Mouse (Mus musculus) cerebellum, postnatal 10 days (tissue): ENCODE data around the gene Cdkal1.

Experiments used
- DNase-seq, 2 experiments: peaks; one replicate each; pipeline ENCODE4 v3.0.0; 2021; ENCODE audit warnings: mixed read lengths in 2 of 2

Gene Cdkal1

GRCm38 (mm10) chr13:29395694-29396093, 459.8 kb downstream of the Cdkal1 start:
- no peak for DNase-seq

GRCm38 (mm10) chr13:29390025-29390424, 465.4 kb downstream of the Cdkal1 start:
- no peak for DNase-seq

GRCm38 (mm10) chr13:29388918-29389317, 466.6 kb downstream of the Cdkal1 start:
- DNase-seq: peak in 1 of 2 experiments; percentile 27

DNA sequence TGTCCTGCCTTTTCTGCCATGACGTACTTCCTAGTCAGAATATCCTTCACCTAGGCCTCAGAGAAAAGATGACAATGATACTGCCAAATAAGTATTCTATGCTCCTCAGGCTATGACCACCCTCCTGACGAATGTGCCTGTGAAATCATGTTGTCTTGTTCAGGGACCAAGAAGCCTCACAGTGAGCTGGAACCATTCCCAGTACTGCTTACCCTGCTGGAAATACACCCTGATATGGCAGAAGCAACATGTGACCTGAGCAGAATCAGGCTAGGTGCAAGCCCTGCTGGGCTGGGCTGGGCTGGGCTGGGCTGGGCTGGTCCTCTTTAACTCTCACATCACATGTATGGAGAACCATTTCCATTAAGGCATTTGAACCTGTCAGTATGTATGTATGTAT, 477.9 kb downstream of the Cdkal1 start:
- DNase-seq: peak; percentile 28 to 42

DNA sequence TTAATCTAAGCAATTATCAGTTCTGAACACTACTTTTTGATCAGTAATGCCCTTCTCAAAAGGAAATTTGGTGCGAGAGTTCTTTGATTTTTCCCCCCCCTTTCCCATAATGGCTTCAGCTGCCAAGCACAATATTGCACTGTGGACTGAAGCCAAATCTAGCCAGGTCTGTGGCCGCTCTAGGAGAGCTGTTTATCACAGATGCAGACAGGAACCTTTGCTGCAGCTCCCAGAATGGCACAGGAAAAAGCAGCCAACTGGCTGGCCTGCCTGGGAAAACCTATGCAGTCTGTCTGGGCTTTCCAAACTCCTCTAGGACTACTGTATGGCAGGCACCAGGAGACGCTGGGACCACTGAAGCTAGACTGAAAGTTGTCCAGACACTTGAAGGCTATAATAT, 483.6 kb downstream of the Cdkal1 start:
- peak; percentile 75 for DNase-seq

DNA sequence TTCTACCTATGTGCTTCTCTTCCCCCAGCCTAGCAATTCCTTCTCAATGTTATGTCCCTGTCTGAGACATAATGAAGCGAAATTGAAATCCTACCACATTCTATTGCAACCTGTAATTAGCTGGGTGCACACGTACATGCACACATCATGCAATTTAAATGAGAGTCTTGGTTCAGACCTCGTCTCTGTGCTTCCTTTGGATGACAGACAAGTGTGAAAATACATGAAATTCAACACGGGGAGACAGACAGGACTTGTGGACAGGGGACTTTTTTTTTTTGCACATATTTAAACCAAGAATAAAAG, 484.1 kb downstream of the Cdkal1 start:
- no peak for DNase-seq

DNA sequence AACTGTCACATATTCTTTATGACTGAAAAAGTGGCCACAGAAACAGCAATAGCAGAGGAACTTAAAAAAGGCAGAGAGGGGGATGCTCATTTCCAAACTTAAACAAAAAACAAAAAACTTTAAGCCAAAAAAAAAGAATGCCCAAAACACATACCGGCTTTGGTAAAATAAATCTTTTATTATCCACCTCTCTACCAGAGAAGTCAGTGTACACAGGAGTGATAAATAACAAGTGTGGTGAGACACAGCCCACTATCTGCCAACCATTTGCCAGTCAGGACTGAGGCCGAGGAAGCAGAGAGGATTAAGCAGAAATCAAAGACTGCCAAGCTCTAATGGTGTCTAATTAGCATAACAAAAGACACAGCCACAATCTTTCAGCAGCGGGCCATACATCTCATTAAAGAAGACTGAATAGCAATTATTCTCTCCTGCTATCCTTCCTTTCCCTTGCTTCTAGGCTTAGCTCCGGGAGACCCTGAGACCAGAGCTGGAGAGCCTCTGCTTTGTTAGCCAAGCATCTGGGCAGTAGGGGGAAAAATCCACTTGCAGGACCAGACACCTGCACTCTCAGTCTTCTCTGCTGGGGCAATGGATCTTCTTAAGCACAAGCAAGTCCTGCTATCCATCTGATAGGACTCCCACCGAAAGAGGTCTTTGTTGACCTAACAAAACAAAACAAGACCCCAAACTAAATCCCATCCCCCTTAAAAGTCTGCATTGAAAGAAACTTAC, 484.6 kb downstream of the Cdkal1 start:
- DNase-seq: peak in 1 of 2 experiments; percentile 23

DNA sequence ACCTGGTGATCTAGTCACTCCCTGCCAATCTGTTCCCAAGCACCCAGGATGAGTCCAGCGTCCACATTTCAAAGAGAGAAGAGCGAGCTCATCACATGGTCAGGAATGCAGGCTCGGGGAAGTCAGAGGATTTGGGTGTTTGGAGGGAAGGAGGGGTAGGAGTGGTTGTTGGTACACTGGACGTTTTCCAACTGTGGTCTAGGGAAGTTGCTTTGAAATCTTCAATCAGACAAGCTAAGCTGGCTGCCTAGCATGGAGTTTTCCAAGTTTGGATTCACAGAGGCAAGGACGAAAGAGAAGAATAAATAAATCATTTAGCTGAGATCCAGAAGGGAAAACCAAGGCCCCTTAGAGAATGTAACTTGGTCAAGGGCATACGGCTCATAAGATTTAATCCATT, 486.7 kb downstream of the Cdkal1 start:
- no peak for DNase-seq

DNA sequence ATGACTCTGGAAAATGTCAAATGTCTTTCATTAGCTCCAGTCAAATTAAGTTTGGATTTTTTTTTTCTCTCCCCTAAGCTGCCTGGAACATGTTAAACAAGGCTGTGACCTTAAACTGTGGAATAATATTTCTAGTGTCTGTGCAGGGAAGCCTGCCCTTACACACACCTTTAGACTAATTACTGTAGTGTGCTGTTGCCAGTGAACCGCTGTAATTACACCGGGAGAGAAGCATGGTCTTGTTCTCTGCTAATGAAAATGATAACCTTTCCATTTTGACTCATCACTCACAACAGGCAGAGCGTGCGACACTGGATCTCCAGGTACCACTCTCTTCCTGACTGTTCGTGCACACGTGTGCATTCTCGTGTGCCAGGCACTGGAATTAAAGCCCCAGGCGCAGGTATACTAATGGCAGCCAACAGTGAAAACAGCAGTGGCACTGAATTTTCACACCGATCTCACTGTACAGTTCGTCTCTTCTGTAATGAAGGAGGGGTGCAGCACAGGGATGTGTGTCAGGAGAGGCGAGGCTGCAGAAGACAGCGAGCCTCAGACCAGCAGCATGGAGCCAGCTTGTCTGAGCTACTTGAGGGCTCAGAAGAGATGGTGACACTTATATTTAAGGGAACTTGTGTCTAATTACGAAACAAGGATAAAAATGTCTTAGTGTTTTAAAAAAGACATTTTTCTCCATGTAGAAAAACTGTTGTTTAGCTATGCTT, 490.4 kb downstream of the Cdkal1 start:
- no peak for DNase-seq

- DNase-seq: no peak
These were observed 491.5 kb downstream of the Cdkal1 start for GRCm38 (mm10) chr13:29364009-29364408.

GRCm38 (mm10) chr13:29361842-29362241, 493.6 kb downstream of the Cdkal1 start:
- no peak for DNase-seq

DNA sequence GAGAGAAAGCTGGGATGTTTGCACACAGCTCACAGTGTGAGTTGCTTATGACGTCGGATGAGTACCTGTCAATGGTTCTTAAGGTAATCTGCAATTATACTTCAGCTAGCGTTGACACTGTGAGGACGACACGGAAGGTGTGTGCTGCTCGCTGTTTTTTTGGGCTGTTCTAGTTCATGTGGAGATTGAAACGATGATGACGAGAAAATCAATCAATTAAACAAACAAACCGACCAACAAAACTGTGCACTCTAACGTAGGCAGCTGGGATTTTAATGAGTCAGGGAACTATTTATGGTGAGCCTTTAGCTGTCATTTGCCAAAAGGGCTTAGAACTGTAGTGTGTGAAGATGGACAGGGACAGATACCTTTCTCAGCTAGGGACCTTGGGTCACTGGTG, 494.6 kb downstream of the Cdkal1 start:
- no peak for DNase-seq

DNA sequence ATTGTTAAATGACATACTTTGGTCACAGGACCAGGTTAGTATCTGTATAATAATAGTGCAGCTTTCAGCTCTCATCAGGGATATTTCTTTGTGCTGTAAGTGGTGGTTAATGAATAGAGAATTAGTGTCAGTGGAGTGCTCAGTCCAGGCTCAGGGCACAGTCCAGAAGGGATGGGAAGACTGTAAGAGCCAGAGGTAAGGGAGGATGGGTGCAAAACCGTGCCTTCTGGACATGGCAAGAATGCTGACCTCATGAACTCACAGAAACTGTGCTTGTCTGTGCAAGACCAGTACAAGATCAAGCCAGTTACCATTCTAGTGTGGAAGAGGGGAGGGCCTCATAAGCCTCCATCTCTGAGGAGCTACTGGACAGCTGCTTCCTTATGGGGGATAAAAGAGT, 496.1 kb downstream of the Cdkal1 start:
- DNase-seq: no peak

DNA sequence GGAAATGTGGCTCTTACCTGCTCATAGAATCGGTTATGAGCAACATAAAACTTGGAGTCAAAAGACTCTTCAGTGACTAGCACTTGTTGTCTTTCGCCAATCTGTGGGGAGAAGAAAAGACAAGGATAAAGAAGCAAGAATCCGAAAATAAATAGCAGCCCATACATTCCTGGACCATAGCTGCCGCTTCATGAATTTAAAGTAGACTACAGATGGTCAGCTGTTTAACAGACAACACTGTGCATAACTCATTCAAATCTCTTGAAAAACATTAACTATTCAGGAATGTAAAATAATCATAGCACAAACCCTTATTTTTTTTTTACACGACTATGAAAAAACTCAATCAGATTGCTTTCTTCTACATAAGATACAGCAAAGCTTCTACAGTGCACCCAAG, 498.0 kb downstream of the Cdkal1 start:
- DNase-seq: no peak

GRCm38 (mm10) chr13:29356158-29356485, 499.4 kb downstream of the Cdkal1 start:
- peak; percentile 41 to 56 for DNase-seq

- no peak for DNase-seq
These were observed 499.9 kb downstream of the Cdkal1 start for GRCm38 (mm10) chr13:29355484-29356157.

GRCm38 (mm10) chr13:29354943-29355342, 500.5 kb downstream of the Cdkal1 start:
- DNase-seq: peak in 1 of 2 experiments; percentile 26

GRCm38 (mm10) chr13:29353888-29354415, 501.5 kb downstream of the Cdkal1 start:
- no peak for DNase-seq

DNA sequence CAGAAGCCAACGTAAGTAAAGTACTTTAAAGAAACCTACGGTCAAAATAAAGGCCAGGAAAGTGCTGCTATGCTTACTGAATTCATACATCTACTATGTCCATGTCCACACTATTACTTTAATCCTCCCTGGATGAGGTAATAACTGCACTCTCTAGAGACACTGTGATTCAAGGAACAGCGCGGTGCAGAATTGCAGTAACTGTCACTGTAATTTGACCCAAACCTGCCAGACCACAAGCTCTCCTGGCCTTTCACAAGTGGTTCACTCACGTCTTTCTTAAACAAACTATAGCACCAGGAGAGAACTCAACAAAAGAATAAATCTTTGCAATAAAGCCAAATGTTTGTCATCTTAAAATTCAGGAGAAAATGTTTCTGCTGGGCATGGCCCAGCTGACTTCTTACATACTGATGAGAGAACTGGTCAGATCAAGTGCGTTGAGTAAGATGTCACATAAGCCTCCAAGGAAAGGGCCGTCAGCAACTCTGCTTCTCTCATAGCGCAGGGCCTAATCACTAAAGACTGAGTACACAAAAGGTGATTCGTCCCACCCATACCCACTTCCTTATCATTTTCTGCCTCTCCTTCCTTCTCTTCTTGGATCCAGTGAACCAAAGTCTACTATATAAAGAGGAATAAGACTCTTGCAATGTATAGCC, 504.3 kb downstream of the Cdkal1 start:
- no peak for DNase-seq

GRCm38 (mm10) chr13:29350004-29350403, 505.5 kb downstream of the Cdkal1 start:
- no peak for DNase-seq

GRCm38 (mm10) chr13:29349386-29349961, 506.0 kb downstream of the Cdkal1 start:
- no peak for DNase-seq

GRCm38 (mm10) chr13:29348331-29348730, 507.1 kb downstream of the Cdkal1 start:
- DNase-seq: no peak
